Mouse (Mus musculus): ENCODE measurements around the gene Pex10. TPM values are rescaled to one million over a fixed set of nuclear protein-coding genes. Genes with fewer than 3 reads are reported as not detected.
"Not testable (repeated sequence)": the region's sequence is repeated elsewhere in the genome, so short reads cannot be mapped to it uniquely, and the experiment has no call there.

The Pex10 gene
- polyA plus RNA-seq, 1 experiment: 0.97 TPM

- H3K4me3 ChIP-seq (replicated peaks): no peak overlapping the region
- no peaks in the 10 kb centered on the region for H3K9me3 ChIP-seq (ENCODE audit: control insufficient read depth, low read length)
- TF ChIP-seq TAL1 (IDR thresholded peaks at IDR 0.05; ENCODE audit: low read length): no peak
- TF ChIP-seq GATA1 (IDR thresholded peaks at IDR 0.05; ENCODE audit: low read length): no peak
- H3K36me3 ChIP-seq (ENCODE audit: control insufficient read depth): peaks cover 81% of the 10 kb centered on the region
- H3K27me3 ChIP-seq (ENCODE audit: control insufficient read depth): no peaks in the 10 kb centered on the region
- H3K4me1 ChIP-seq (ENCODE audit: control insufficient read depth): peaks cover 39% of the 10 kb centered on the region
Observed at GRCm38 (mm10) chr4:155070921-155071320, 4.1 kb downstream of the Pex10 start.

- Histone ChIP-seq H3K27me3 (ENCODE audit: control insufficient read depth) (no peaks in the 10 kb centered on the region), H3K9me3 (ENCODE audit: control insufficient read depth, low read length) (no peaks in the 10 kb centered on the region), H3K4me1 (ENCODE audit: control insufficient read depth) (peaks cover 8% of the 10 kb centered on the region), H3K36me3 (ENCODE audit: control insufficient read depth) (peaks cover 91% of the 10 kb centered on the region), H3K4me3 (replicated peaks) (no peak overlapping the region)
- TF ChIP-seq TAL1 (IDR thresholded peaks at IDR 0.05; ENCODE audit: low read length) (no peak), GATA1 (IDR thresholded peaks at IDR 0.05; ENCODE audit: low read length) (no peak)
Observed at GRCm38 (mm10) chr4:155074418-155074817, 7.6 kb downstream of the Pex10 start.

- Histone ChIP-seq H3K27me3 (ENCODE audit: control insufficient read depth) (no peaks in the 10 kb centered on the region), H3K36me3 (ENCODE audit: control insufficient read depth) (peaks cover 91% of the 10 kb centered on the region), H3K4me3 (replicated peaks) (no peak overlapping the region), H3K9me3 (ENCODE audit: control insufficient read depth, low read length) (no peaks in the 10 kb centered on the region), H3K4me1 (ENCODE audit: control insufficient read depth) (peaks cover 2% of the 10 kb centered on the region; the same call in 1 of the 2 replicates)
- no peak for TF ChIP-seq GATA1 (IDR thresholded peaks at IDR 0.05; ENCODE audit: low read length)
- no peak for TF ChIP-seq TAL1 (IDR thresholded peaks at IDR 0.05; ENCODE audit: low read length)
Observed at GRCm38 (mm10) chr4:155075137-155075536, 8.3 kb downstream of the Pex10 start.

GRCm38 (mm10) chr4:155075813-155076212, 9.0 kb downstream of the Pex10 start:
- H3K4me1 ChIP-seq (ENCODE audit: control insufficient read depth): peaks cover 2% of the 10 kb centered on the region; the same call in 1 of the 2 replicates
- no peaks in the 10 kb centered on the region for H3K9me3 ChIP-seq (ENCODE audit: control insufficient read depth, low read length)
- no peak overlapping the region for H3K4me3 ChIP-seq (replicated peaks)
- no peaks in the 10 kb centered on the region for H3K27me3 ChIP-seq (ENCODE audit: control insufficient read depth)
- TF ChIP-seq GATA1 (IDR thresholded peaks at IDR 0.05; ENCODE audit: low read length) (no peak), TAL1 (IDR thresholded peaks at IDR 0.05; ENCODE audit: low read length) (no peak)
- H3K36me3 ChIP-seq (ENCODE audit: control insufficient read depth): peaks cover 91% of the 10 kb centered on the region

GRCm38 (mm10) chr4:155076677-155077076, 9.9 kb downstream of the Pex10 start:
- TF ChIP-seq GATA1 (IDR thresholded peaks at IDR 0.05; ENCODE audit: low read length) (no peak), TAL1 (IDR thresholded peaks at IDR 0.05; ENCODE audit: low read length) (no peak)
- peaks cover 89% of the 10 kb centered on the region for H3K36me3 ChIP-seq (ENCODE audit: control insufficient read depth)
- no peaks in the 10 kb centered on the region for H3K27me3 ChIP-seq (ENCODE audit: control insufficient read depth)

GRCm38 (mm10) chr4:155078808-155079207, 12.0 kb downstream of the Pex10 start:
- H3K36me3 ChIP-seq (ENCODE audit: control insufficient read depth): peaks cover 89% of the 10 kb centered on the region
- not testable (repeated sequence) for H3K27me3 ChIP-seq (ENCODE audit: control insufficient read depth); H3K9me3 ChIP-seq (ENCODE audit: control insufficient read depth, low read length); H3K4me3 ChIP-seq (replicated peaks)
- H3K4me1 ChIP-seq (ENCODE audit: control insufficient read depth): peaks cover 18% of the 10 kb centered on the region

More at GRCm38 (mm10) chr4:155076677-155077076, 9.9 kb downstream of the Pex10 start:
- Histone ChIP-seq H3K4me1 (ENCODE audit: control insufficient read depth) (peaks cover 4% of the 10 kb centered on the region; the same call in 1 of the 2 replicates), H3K4me3 (replicated peaks) (no peak overlapping the region), H3K9me3 (ENCODE audit: control insufficient read depth, low read length) (no peaks in the 10 kb centered on the region)

GRCm38 (mm10) chr4:155079666-155080065, 12.8 kb downstream of the Pex10 start:
- peaks cover 88% of the 10 kb centered on the region for H3K36me3 ChIP-seq (ENCODE audit: control insufficient read depth)
- H3K9me3 ChIP-seq (ENCODE audit: control insufficient read depth, low read length): no peaks in the 10 kb centered on the region
- peaks cover 27% of the 10 kb centered on the region for H3K4me1 ChIP-seq (ENCODE audit: control insufficient read depth)
- H3K4me3 ChIP-seq (replicated peaks): no peak overlapping the region
- H3K27me3 ChIP-seq (ENCODE audit: control insufficient read depth): no peaks in the 10 kb centered on the region
- no peak for TF ChIP-seq TAL1 (IDR thresholded peaks at IDR 0.05; ENCODE audit: low read length)

- TF ChIP-seq TAL1 (IDR thresholded peaks at IDR 0.05; ENCODE audit: low read length) (no peak), GATA1 (IDR thresholded peaks at IDR 0.05; ENCODE audit: low read length) (no peak)
- H3K4me1 ChIP-seq (ENCODE audit: control insufficient read depth): peaks cover 50% of the 10 kb centered on the region
- H3K9me3 ChIP-seq (ENCODE audit: control insufficient read depth, low read length): no peaks in the 10 kb centered on the region
- H3K4me3 ChIP-seq (replicated peaks): no peak overlapping the region
- H3K27me3 ChIP-seq (ENCODE audit: control insufficient read depth): no peaks in the 10 kb centered on the region
- H3K36me3 ChIP-seq (ENCODE audit: control insufficient read depth): peaks cover 58% of the 10 kb centered on the region
Observed at GRCm38 (mm10) chr4:155083553-155083952, 16.7 kb downstream of the Pex10 start.

GRCm38 (mm10) chr4:155084351-155084750, 17.5 kb downstream of the Pex10 start:
- peaks cover 50% of the 10 kb centered on the region for H3K4me1 ChIP-seq (ENCODE audit: control insufficient read depth)
- TF ChIP-seq GATA1 (IDR thresholded peaks at IDR 0.05; ENCODE audit: low read length): no peak
- no peak for TF ChIP-seq TAL1 (IDR thresholded peaks at IDR 0.05; ENCODE audit: low read length)
- peaks cover 57% of the 10 kb centered on the region for H3K36me3 ChIP-seq (ENCODE audit: control insufficient read depth)
- peak overlapping the region; percentile 68 for H3K4me3 ChIP-seq (replicated peaks)
- no peaks in the 10 kb centered on the region for H3K27me3 ChIP-seq (ENCODE audit: control insufficient read depth)
- H3K9me3 ChIP-seq (ENCODE audit: control insufficient read depth, low read length): no peaks in the 10 kb centered on the region

Measured in erythroblast, embryonic 14.5 days (primary cell).